Mouse (Mus musculus): Measurements from ENCODE around the gene 4933406M09Rik. TPM values are rescaled to one million over a fixed set of nuclear protein-coding genes. Genes with fewer than 3 reads are reported as not detected.

4933406M09Rik gene
- total and polyA plus RNA-seq, 3 experiments, result not detected

DNA sequence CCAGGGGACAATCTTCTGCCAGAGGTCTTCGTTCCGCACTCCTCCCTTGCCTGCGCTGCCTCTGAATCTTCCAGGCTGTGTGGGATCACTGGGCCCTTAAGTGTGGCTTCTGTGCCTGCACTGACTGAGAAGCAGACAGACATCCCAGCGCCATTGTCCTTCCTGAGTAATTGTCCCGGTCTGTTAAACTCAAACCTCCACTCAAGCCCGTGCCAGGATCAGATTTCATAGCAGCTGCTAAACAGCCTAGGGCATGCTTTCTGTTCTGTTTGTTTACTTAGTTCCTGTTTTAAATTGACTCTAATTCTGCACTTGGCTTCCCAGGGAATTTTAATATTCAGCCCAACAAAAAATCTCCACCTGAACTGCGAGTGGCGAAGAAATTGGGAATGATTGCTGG is 22.3 kb downstream of the 4933406M09Rik start:
- no peaks in the 10 kb centered on the region for H3K27me3 ChIP-seq (replicated peaks)
- no peak overlapping the region for H3K4me2 ChIP-seq (ENCODE audit: insufficient read depth, low read depth, poor library complexity, severe bottlenecking)
- in situ Hi-C loops (cut with MboI; ENCODE audit: low pct_ligation_motif_present, low pct_unique_long_range_greater_than_20kb, low sequenced_read_pairs) (no loop called here), dilution Hi-C loops (cut with MboI; ENCODE audit: extremely low pct_ligation_motif_present, extremely low pct_unique_long_range_greater_than_20kb, low sequenced_read_pairs) (no loop called here)
- no peak overlapping the region for H3K27ac ChIP-seq (ENCODE audit: insufficient read depth, low read depth)
- no peak overlapping the region for H3K9ac ChIP-seq (ENCODE audit: insufficient read depth, low read depth)
- no peak overlapping the region for H3K4me3 ChIP-seq (replicated peaks in 1 of 3; ENCODE audit: low read depth in 2 of 3, low read length in 2 of 3, poor library complexity in 1 of 3)
- H3K79me2 ChIP-seq (replicated peaks; ENCODE audit: control insufficient read depth, extremely low read depth, insufficient read depth, poor library complexity, severe bottlenecking), result peaks cover 7% of the 10 kb centered on the region; the same call in 1 of the 2 replicates
- H3K4me1 ChIP-seq (ENCODE audit: control insufficient read depth in 1 of 2, insufficient read depth in 2 of 2), result peaks cover 3 to 12% of the 10 kb centered on the region in 2 experiments
- DNase-seq (ENCODE audit: extremely low read depth), result no peak
- H3K9me3 ChIP-seq (replicated peaks; ENCODE audit: low read length), result no peaks in the 10 kb centered on the region
- H3K36me3 ChIP-seq (replicated peaks in 1 of 2; ENCODE audit: control insufficient read depth in 1 of 2, insufficient read depth in 1 of 2, low read length in 1 of 2), result peaks cover 40 to 54% of the 10 kb centered on the region in 2 experiments
- TF ChIP-seq IRF4 (IDR thresholded peaks at IDR 0.05; ENCODE audit: low read depth, low read length), result no peak

DNA sequence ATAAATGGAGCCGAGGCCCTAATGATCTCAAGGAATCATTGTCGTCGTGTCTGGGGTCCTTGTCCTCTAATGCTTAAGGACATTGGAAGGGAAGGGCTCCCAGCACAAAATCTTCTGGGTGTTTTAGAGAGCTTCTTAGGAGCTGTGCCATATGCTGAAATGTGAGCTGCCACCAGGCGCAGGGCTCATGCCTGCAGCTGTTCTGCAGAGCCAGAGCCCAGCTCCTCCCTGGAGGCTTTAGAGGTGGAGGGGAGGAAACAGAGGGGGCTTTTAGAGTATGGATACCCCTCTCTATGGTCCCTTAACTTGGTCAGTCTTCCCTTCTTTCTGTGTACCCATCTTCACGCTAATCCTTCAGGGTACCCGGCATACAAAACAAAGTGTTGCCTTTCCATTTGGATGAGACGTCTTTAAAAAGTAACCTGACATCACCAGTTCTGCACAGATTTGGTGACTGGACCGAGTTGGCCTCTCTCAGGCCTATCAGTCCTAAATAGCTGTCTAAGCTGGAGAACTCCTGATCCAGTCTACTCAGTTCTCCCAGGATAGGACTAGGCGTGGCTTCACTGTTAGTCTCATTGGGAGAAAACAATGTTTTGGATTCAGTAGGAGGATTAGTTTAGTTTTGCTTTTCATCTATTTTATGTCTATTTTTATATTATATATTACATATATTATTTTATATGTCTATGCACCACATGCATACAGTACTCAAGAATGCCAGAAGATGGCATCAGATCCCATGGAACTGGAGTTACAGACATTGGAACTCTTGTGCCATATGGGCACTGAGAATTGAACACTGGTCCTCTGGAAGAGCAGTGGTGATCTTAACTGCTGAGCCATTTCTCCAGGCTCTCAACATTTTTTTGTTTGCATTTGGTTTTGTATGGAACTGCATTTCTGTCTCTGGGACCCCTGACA is 26.2 kb downstream of the 4933406M09Rik start:
- no peak for TF ChIP-seq ZKSCAN1 (IDR thresholded peaks at IDR 0.05; ENCODE audit: borderline replicate concordance, low read depth, low read length)
- TF ChIP-seq RCOR1 (conservative IDR thresholded peaks at IDR 0.05; ENCODE audit: low read depth, low read length), result no peak
- no peak for TF ChIP-seq HCFC1 (IDR thresholded peaks at IDR 0.05; ENCODE audit: low read depth, low read length)
- TF ChIP-seq MEF2A (IDR thresholded peaks at IDR 0.05; ENCODE audit: borderline replicate concordance, low read depth, low read length), result no peak
- no peak for TF ChIP-seq JUN (IDR thresholded peaks at IDR 0.05; ENCODE audit: insufficient read depth, low read depth, low read length)
- no peak for TF ChIP-seq JUND (conservative IDR thresholded peaks at IDR 0.05; ENCODE audit: low read depth, low read length)
- no peak for TF ChIP-seq ZC3H11A (IDR thresholded peaks at IDR 0.05; ENCODE audit: low read depth, low read length)
- TF ChIP-seq ZNF384 (IDR thresholded peaks at IDR 0.05; ENCODE audit: low read depth, low read length), result no peak
- no peak for TF ChIP-seq MXI1 (IDR thresholded peaks at IDR 0.05; ENCODE audit: low read depth, low read length)
- no peak for TF ChIP-seq ZMIZ1 (IDR thresholded peaks at IDR 0.05; ENCODE audit: low read depth, low read length)
- no peak for TF ChIP-seq PAX5 (IDR thresholded peaks at IDR 0.05; ENCODE audit: low read length)
- TF ChIP-seq RAD21 (IDR thresholded peaks at IDR 0.05; ENCODE audit: low read depth, low read length), result no peak; the same call in 1 of the 2 replicates
- TF ChIP-seq USF2 (conservative IDR thresholded peaks at IDR 0.05; ENCODE audit: low read depth, low read length), result no peak
- TF ChIP-seq POLR2AphosphoS2 (IDR thresholded peaks at IDR 0.05; ENCODE audit: low read depth, low read length), result no peak
- no peak for TF ChIP-seq USF1 (IDR thresholded peaks at IDR 0.05; ENCODE audit: low read depth, low read length)
- no peak for TF ChIP-seq NRF1 (IDR thresholded peaks at IDR 0.05; ENCODE audit: low read depth, low read length)
- TF ChIP-seq UBTF (IDR thresholded peaks at IDR 0.05; ENCODE audit: low read depth, low read length), result no peak
- TF ChIP-seq POLR2A (IDR thresholded peaks at IDR 0.05; ENCODE audit: low read depth, low read length), result no peak
- TF ChIP-seq MAX (IDR thresholded peaks at IDR 0.05; ENCODE audit: low read length), result no peak
- no peak for TF ChIP-seq EP300 (IDR thresholded peaks at IDR 0.05; ENCODE audit: low read length)
- Histone ChIP-seq H3K4me1 (ENCODE audit: control insufficient read depth in 1 of 2, insufficient read depth in 2 of 2) (peaks cover 4 to 25% of the 10 kb centered on the region in 2 experiments), H3K4me2 (ENCODE audit: insufficient read depth, low read depth, poor library complexity, severe bottlenecking) (no peak overlapping the region), H3K36me3 (replicated peaks in 1 of 2; ENCODE audit: control insufficient read depth in 1 of 2, insufficient read depth in 1 of 2, low read length in 1 of 2) (peaks cover 40 to 56% of the 10 kb centered on the region in 2 experiments), H3K27me3 (replicated peaks) (no peaks in the 10 kb centered on the region), H3K27ac (ENCODE audit: insufficient read depth, low read depth) (no peak overlapping the region), H3K4me3 (replicated peaks in 1 of 3; ENCODE audit: low read depth in 2 of 3, low read length in 2 of 3, poor library complexity in 1 of 3) (no peak overlapping the region), H3K9ac (ENCODE audit: insufficient read depth, low read depth) (no peak overlapping the region), H3K79me2 (replicated peaks; ENCODE audit: control insufficient read depth, extremely low read depth, insufficient read depth, poor library complexity, severe bottlenecking) (peaks cover 14% of the 10 kb centered on the region), H3K9me3 (replicated peaks; ENCODE audit: low read length) (no peaks in the 10 kb centered on the region)
- dilution Hi-C loops (cut with MboI; ENCODE audit: extremely low pct_ligation_motif_present, extremely low pct_unique_long_range_greater_than_20kb, low sequenced_read_pairs) (no loop called here), in situ Hi-C loops (cut with MboI; ENCODE audit: low pct_ligation_motif_present, low pct_unique_long_range_greater_than_20kb, low sequenced_read_pairs) (no loop called here)
- DNase-seq (ENCODE audit: extremely low read depth), result no peak
